Mouse (Mus musculus): ENCODE data around the gene Slc9a2.
"Not testable (repeated sequence)": the region's sequence is repeated elsewhere in the genome, so short reads cannot be mapped to it uniquely, and the experiment has no call there.

Gene Slc9a2

DNA sequence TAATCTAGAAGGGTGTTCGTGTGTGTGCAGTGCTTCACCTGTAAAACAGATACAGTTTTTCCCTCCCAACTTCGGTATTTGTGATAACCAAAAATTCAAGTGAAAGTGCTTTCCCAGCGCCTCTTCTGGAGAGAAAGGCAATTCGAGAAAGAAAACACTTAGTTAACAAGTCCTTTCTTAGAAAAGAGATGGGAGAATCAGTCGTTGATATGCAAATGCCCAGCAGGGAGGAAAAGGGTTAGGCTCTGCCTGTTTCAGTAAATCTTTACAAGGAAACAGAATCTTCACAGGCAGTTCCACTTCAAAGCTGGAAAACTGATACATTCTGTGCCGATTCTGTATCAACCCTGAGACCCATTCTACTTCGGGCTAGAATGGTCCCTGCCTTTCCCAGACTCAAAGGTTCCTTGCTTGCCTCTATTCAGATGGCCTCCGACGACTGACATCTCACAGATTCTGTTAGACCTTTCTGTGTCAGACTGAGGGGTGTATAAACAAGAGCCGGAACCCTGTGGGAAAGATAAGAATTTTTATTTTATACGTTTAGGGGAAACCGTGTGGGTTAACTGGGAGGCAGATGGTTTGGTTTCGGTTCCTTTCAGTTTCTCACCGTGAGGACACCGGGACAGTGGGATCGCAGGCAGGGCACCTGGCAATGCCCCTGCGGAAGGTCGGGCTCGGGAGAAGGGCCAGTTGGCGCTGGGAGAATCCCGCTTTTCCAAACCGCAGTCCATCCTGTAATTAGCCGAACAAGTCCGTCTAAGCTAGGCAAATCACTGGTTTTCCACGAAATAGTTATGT, at the start of gene Slc9a2:
Slc9a2 (plus strand) TSS at position 508 of the 801 bp plus-strand sequence.
- DNase-seq = peak; percentile 49 to 66

- DNase-seq = no peak
Observed at GRCm38 (mm10) chr1:40632407-40633062, 47.8 kb upstream of the Slc9a2 start.

DNA sequence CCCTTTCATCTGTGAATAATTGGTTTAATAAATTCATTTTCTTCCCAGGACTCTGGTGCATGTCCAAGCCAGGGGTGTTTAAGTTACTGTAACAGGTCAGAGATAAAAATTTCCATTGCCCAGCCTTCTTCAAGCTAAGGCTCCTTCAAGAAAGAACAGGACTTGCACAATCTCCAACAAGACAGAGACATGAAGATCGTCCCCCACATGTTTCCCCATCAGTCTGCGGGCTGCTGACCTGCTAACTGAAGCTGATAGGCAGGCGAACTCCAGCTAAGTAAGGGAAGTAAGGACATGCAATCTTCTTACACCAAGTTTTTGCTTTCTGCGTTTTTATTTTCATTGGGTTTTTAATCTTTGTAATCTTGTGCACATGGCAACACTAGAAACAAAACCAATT, 45.8 kb upstream of the Slc9a2 start:
- no peak for DNase-seq

DNA sequence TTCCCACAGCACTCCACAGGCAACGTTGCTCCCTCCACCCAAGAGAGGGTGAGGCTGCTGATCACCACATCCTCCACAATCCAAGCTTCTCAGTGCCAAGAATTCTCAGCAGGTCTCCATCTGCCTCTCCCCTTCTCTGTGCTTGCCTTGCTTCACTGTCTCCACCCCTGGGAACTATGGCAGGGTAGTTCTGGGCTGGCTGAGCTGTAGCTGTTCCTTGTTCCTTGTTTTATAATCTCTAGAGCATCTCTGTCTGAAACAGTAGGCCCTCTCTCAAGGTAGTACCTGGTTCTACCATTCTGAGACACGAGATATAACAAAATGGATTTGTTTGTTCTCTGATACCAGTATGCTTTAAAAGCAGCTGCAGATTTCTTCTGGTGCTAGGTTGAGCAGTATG, 32.1 kb upstream of the Slc9a2 start:
- no peak for DNase-seq

- no peak for DNase-seq
Observed at GRCm38 (mm10) chr1:40650803-40651497, 29.4 kb upstream of the Slc9a2 start.

DNA sequence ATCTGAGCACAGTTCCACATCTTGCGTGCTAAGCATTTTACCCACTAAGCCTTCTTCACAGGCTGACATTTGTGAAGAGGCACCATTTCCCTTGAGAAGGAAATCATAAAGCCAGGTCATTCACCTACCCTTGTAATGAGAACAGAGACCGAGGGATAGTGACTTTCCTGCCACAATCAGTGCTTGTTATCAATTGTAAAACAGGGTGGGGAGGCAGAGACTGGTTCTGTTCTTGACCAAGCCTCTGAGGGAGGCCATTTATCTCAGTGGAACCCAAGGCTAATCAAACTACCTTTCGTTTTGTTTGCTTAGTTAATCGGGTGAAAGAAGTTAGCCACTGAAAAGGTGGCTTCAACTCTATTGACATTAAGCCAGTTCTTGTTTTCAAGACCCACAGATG, 23.3 kb upstream of the Slc9a2 start:
- no peak for DNase-seq

DNA sequence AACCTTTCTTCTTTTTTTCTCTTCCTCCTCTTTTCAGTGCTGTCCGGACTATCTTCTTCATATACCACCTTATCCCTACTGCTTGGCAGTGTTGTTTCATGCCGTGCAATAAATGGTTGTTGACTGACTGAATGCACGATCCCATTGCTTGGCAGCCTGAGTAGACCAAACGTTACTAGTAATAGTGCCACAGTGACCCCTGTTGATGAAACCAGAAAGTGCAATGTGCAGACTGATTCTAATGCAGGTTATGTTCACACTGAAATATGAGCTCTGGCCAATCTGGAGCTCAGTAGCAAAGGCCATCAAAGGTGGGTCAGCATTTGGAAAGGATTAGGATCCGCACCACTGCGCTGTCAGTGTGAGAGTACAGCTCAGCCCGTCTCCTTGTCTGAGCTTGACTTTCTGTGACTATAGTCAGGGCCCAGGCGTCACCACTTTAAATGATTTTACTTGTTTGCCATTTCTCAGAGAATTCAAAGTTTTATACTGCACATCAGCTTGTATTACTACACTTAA, 22.3 kb upstream of the Slc9a2 start:
- peak; percentile 63 to 75 for DNase-seq

GRCm38 (mm10) chr1:40659017-40659416, 21.4 kb upstream of the Slc9a2 start:
- no peak for DNase-seq

GRCm38 (mm10) chr1:40659496-40659895, 20.9 kb upstream of the Slc9a2 start:
- DNase-seq = no peak

GRCm38 (mm10) chr1:40660838-40661237, 19.5 kb upstream of the Slc9a2 start:
- DNase-seq = no peak

DNA sequence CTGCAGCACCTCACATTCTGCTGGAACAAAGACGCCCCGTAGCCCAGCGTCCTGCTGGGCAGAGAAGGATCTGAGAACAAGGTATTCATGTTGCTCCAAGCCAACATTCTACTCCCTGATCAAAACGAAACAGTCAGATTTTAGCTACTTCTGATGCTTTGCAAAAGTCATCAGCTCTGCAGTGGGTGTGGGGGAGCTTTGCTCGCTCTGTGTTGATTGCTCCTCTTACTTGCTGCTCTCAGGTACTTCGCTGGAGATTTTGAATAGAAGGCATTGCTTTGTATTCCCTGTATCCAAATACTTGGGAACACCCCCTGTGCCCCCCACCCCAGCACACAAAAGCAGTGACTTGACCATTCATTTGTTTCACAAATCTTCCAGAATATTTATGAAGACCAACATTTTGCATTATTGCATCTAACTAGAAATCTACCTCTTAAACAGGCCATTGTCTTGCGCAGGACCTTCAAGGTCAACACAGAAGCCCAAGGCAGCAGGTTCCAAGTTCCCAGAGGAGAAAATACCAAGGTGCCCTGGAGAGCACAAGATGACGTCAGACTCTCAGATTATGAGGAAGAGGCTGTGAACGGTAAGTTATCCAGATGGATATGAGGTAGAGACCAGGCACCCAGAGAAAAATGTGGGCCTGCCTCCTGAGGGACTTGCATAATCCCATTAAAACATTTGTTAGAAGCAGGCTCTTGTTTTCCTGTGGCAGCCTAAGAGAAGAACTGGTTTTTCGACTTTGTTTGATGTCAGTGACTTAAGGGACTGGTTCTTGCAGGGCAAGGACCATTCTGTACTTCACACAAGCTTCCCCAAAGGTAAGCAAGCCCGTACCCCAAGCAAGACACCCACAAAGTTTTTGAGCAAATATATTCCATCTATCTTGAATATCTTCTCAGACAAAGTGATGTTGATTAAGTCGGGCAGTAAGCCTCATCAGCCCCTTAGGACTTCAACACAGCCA, 14.7 kb upstream of the Slc9a2 start:
- DNase-seq = no peak

DNA sequence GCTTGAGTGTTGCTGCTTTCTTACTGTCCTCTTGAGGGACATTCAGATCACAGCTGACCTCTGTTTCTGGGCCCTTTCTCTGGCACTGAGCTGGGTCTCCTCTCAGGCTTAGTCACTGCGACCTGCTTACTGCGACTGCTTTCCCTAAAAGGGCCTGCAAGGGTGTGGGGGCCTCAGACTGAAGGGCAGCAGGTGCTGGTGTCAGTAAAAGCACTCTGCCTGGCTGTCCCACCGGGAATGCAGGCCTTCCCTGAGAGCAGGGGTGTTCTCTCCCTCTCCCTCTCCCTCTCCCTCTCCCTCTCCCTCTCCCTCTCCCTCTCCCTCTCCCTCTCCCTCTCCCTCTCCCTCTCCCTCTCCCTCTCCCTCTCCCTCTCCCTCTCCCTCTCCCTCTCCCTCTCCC, 12.9 kb upstream of the Slc9a2 start:
- DNase-seq = not testable (repeated sequence)

- no peak for DNase-seq
Observed at GRCm38 (mm10) chr1:40670025-40670424, 10.3 kb upstream of the Slc9a2 start.

DNA sequence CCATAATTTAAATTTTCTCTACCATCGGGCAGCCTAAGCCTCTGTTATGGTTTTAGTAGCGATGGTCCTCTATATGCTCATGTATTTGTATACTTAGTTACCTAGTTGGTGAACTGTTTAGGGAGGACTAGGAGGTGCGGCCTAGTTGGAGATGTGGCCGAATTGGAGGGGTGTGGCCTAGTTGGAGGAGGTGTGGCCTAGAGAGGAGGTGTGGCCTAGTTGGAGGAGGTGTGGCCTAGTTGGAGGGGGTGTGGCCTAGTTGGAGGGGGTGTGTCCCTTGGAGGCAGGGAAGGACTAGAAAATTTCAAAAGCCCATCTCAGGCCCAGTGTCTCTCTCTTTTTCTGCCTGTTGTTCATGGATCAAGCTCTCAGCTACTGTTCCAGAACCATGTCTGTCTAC, 8.9 kb upstream of the Slc9a2 start:
- DNase-seq = no peak

GRCm38 (mm10) chr1:40677306-40677705, 3.1 kb upstream of the Slc9a2 start:
- no peak for DNase-seq

- DNase-seq = peak; percentile 50
Observed at GRCm38 (mm10) chr1:40680868-40681698, 709 bp downstream of the Slc9a2 start.

GRCm38 (mm10) chr1:40681699-40682510, 1.5 kb downstream of the Slc9a2 start:
- DNase-seq = peak; percentile 32 to 43

- DNase-seq = no peak
Observed at GRCm38 (mm10) chr1:40694296-40694695, 13.9 kb downstream of the Slc9a2 start.

GRCm38 (mm10) chr1:40696436-40696835, 16.1 kb downstream of the Slc9a2 start:
- DNase-seq = no peak

GRCm38 (mm10) chr1:40705099-40705498, 24.7 kb downstream of the Slc9a2 start:
- no peak for DNase-seq
